Mouse (Mus musculus) brain, embryonic 14.5 days (tissue): ENCODE data around the gene Vmn2r28. TPM values are rescaled to one million over a fixed set of nuclear protein-coding genes. Genes with fewer than 3 reads are reported as not detected.
"Not testable (repeated sequence)": the region's sequence is repeated elsewhere in the genome, so short reads cannot be mapped to it uniquely, and the experiment has no call there.

Source experiments
- DNase-seq: peaks from one replicate; pipeline ENCODE4 v3.0.0-alpha.2; 2011; ENCODE audit warnings: low read depth
- CTCF ChIP-seq: fragments of 200-500 bp; IDR thresholded peaks from 2 replicates; pipeline ENCODE4 v1.5.1; 2012; ENCODE audit warnings: inconsistent platforms, mild to moderate bottlenecking, moderate library complexity, borderline replicate concordance; ENCODE audit not compliant: insufficient read depth, insufficient read length; ENCODE audit errors: extremely low read depth
- POLR2A ChIP-seq: fragments of 200-500 bp; IDR thresholded peaks from 2 replicates; pipeline ENCODE4 v1.6.1; 2012; ENCODE audit warnings: mild to moderate bottlenecking, inconsistent platforms, borderline replicate concordance; ENCODE audit not compliant: poor library complexity, insufficient read depth, insufficient read length, severe bottlenecking; ENCODE audit errors: extremely low read depth
- polyA plus RNA-seq: library from polyadenylated mRNA; depleted of rRNA; stranded (reverse); fragments of >200 nt; gene quantifications from 2 replicates; pipeline ENCODE4 v1.2.3, GENCODE M21; 2012; rRNA removed

The Vmn2r28 gene
- polyA plus RNA-seq = not detected in 2 replicates

DNA sequence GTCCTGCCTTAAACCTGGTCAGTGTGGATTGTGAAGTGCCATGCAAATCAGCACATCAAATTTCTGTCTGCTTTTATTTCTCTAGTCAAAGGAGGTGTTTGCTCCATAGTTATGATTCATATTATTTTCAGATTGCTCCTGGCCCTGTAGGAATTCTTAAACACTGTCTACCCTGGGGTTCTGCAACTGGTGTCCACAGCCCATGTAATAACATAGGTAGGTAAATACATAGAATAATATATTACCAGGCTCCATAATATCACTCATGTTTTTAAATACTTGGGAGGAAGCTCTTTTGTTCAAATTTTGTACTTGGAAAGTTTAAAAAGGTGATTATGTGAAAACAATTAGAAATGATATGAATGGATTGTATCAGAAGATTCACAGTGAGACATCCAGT, at the start of gene Vmn2r28:
TSS of gene Vmn2r28 (minus strand) at position 101 of the 400 bp plus-strand sequence.
- not testable (repeated sequence) for DNase-seq

- not testable (repeated sequence) for DNase-seq
Observed at GRCm38 (mm10) chr7:5540770-5541436, 47.1 kb upstream of the Vmn2r28 start.

DNA sequence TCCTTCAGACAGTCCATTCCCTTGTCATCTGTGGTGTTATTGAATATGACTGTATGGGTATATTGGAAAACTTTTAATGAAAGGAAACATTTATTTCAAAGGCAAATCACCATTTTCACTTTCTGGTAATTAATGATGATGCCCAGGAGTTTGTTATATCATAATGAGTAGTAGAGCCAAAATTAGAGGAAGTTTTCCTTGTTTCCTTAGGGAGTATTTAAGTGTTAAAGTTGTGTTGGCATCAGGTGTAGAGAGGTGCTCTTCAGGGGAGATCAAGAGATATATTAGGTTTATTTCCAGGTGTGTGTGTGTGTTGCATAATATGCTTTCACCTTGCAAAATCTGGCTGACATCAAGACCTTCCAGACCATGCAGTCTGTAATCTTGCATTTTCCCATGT, 37.1 kb downstream of the Vmn2r28 start, which contains the start of gene Vmn1r59:
TSS of gene Vmn1r59 (minus strand) at position 101 of the 400 bp plus-strand sequence.
- TF ChIP-seq CTCF = no peak
- TF ChIP-seq POLR2A = no peak
- DNase-seq = no peak

GRCm38 (mm10) chr7:5454011-5454410, 39.7 kb downstream of the Vmn2r28 start:
- not testable (repeated sequence) for DNase-seq

GRCm38 (mm10) chr7:5448627-5449026, 45.1 kb downstream of the Vmn2r28 start:
- no peak for DNase-seq
- TF ChIP-seq POLR2A (no peak), CTCF (no peak)

Other genes with a start within 250 kb of the Vmn2r28 start
- gene Gm5065, start 143.4 kb downstream of the Vmn2r28 start, polyA plus RNA-seq = not detected in 2 replicates
- gene Nlrp2, start 142.9 kb downstream of the Vmn2r28 start, polyA plus RNA-seq = not detected in 2 replicates
- gene Vmn1r58, start 80.6 kb downstream of the Vmn2r28 start, polyA plus RNA-seq = not detected in 2 replicates
- not detected in 2 replicates for gene Vmn1r59, start 37.2 kb downstream of the Vmn2r28 start, polyA plus RNA-seq
- gene Vmn1r60, start 53.4 kb upstream of the Vmn2r28 start, polyA plus RNA-seq = not detected in 2 replicates
- gene Vmn1r61, start 119.3 kb upstream of the Vmn2r28 start, polyA plus RNA-seq = not detected in 2 replicates
- gene Vmn1r62, start 179.7 kb upstream of the Vmn2r28 start, polyA plus RNA-seq = not detected in 2 replicates